Mouse (Mus musculus) limb, embryonic 11.5 days (tissue): ENCODE measurements around the gene Tmub1. TPM values are rescaled to one million over a fixed set of nuclear protein-coding genes. Genes with fewer than 3 reads are reported as not detected.
"Not testable (repeated sequence)": the region's sequence is repeated elsewhere in the genome, so short reads cannot be mapped to it uniquely, and the experiment has no call there.

ENCODE experiments used
- ATAC-seq: fragments of 200-750 bp; cut with Nextera tagmentation; 2 replicates; pipeline ENCODE4 v1.8.0; 2017; ENCODE audit warnings: low read depth; ENCODE audit not compliant: insufficient number of reproducible peaks, low FRiP score, low TSS enrichment
- DNase-seq: peaks from one replicate; pipeline ENCODE4 v3.0.0-alpha.2; 2015; ENCODE audit warnings: low spot score
- H3K27ac ChIP-seq: fragments of 300-500 bp; sonication (generic); replicated peaks from 2 replicates; pipeline ENCODE4 v1.5.1; 2014; ENCODE audit warnings: low read depth, mild to moderate bottlenecking, low read length
- H3K27me3 ChIP-seq: fragments of 300-500 bp; sonication (generic); 2 replicates; pipeline ENCODE4 v1.6.1; 2014; ENCODE audit warnings: mild to moderate bottlenecking, low read length, mixed read lengths; ENCODE audit not compliant: control insufficient read depth, insufficient read depth
- H3K36me3 ChIP-seq: fragments of 300-500 bp; sonication (generic); 2 replicates; pipeline ENCODE4 v1.6.1; 2014; ENCODE audit warnings: mild to moderate bottlenecking, low read length, moderate library complexity, mixed read lengths; ENCODE audit not compliant: control insufficient read depth, insufficient read depth
- H3K4me1 ChIP-seq: fragments of 300-500 bp; sonication (generic); 2 replicates; pipeline ENCODE4 v1.6.1; 2014; ENCODE audit warnings: low read length, mixed read lengths; ENCODE audit not compliant: control insufficient read depth, insufficient read depth
- H3K4me2 ChIP-seq: fragments of 300-500 bp; sonication (generic); 2 replicates; pipeline ENCODE4 v1.6.1; 2014; ENCODE audit warnings: low read depth, mild to moderate bottlenecking, moderate library complexity; ENCODE audit not compliant: severe bottlenecking
- H3K4me3 ChIP-seq: fragments of 300-500 bp; sonication (generic); 2 replicates; pipeline ENCODE4 v1.5.1; 2014; ENCODE audit warnings: low read depth, low read length
- H3K9ac ChIP-seq: fragments of 300-500 bp; sonication (generic); 2 replicates; pipeline ENCODE4 v1.6.1; 2014; ENCODE audit warnings: mild to moderate bottlenecking, low read length
- H3K9me3 ChIP-seq: fragments of 300-500 bp; sonication (generic); 2 replicates; pipeline ENCODE4 v1.6.1; 2016; ENCODE audit warnings: low read length; ENCODE audit not compliant: control insufficient read depth
- WGBS: fragments of 180-500 bp; shearing (Covaris S2); extraction: QIAGEN DNeasy Blood & Tissue Kit; methylation state at CpG from one replicate; pipeline ENCODE4 v1.1.7; 2014; 5-methylcytosine and 5-hydroxymethylcytosine counted together
- polyA plus RNA-seq: library from polyadenylated mRNA; unstranded; fragments of >200 nt; fragmentation: Nextera tagmentation; extraction: Ambion mirVana; gene quantifications from 2 replicates; pipeline ENCODE4 v1.2.1, GENCODE M21; 2014

Gene Tmub1
- polyA plus RNA-seq, 1 experiment from 2014 or later = 25.4 TPM

DNA sequence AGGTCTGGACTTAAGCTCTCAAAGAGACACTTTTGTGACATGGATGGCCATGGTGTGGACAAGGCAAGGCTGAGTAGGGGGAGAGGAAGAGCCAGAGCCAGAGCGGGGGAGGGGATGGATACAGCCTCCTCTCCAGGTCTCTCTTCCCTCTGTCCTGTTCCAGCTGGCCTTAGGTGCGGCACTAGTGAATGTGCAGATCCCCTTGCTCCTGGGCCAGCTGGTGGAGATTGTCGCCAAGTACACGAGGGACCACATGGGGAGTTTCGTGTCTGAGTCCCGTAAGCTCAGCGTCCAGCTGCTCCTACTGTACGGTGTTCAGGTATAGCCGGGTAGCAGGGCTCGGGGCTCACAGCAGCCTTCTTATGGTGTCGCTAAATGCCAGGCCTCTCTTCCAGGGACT lies 47.3 kb downstream of the Tmub1 start:
- Histone ChIP-seq H3K4me2 (no peak overlapping the region), H3K36me3 (peaks cover 2% of the 10 kb centered on the region; the same call in 1 of the 2 replicates), H3K4me1 (no peaks in the 10 kb centered on the region), H3K9ac (no peak overlapping the region), H3K27me3 (no peaks in the 10 kb centered on the region), H3K27ac (no peak overlapping the region), H3K9me3 (no peaks in the 10 kb centered on the region), H3K4me3 (no peak overlapping the region)
- DNase-seq = no peak
- no peak for ATAC-seq
- 84% methylated on average over 11 of the region's 11 CpGs for WGBS

DNA sequence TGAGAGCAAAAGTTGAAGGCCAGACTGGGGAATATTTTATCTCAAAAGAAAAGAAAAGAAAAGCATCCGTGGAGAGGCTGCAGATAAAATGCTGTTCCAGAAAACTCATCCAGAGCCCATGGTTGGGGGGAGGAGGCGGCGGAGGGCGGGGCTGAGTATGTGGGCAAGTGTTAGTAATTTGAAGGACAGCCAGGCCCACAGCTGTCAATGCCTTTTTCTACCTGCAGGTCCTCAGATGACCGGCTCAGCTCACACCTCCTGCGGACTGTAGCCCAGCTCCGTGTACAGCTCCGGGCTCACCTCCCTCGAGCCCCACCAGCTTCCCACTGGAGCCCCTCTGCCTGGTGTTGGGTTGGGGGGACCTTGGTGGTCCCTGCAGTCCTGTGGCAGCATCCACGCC lies 48.0 kb downstream of the Tmub1 start:
- Histone ChIP-seq H3K4me1 (no peaks in the 10 kb centered on the region), H3K9me3 (no peaks in the 10 kb centered on the region), H3K4me3 (no peak overlapping the region), H3K4me2 (no peak overlapping the region), H3K27ac (no peak overlapping the region), H3K36me3 (peaks cover 2% of the 10 kb centered on the region; the same call in 1 of the 2 replicates), H3K27me3 (no peaks in the 10 kb centered on the region), H3K9ac (no peak overlapping the region)
- DNase-seq (no peak), ATAC-seq (no peak)
- 86% methylated on average over 10 of the region's 10 CpGs for WGBS

DNA sequence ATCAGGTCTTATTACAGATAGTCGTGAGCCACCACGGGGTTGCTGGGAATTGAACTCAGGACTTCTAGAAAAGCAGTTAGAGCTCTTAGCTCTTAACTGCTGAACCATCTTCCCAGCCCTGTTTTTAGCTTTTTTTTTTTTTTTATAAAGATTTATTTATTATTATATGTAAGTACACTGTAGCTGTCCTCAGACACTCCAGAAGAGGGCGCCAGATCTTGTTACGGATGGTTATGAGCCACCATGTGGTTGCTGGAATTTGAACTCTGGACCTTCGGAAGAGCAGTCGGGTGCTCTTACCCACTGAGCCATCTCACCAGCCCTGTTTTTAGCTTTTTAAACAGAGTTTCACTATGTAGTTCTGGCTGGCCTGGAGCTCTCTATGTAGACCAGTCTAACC lies 51.4 kb downstream of the Tmub1 start:
- not testable (repeated sequence) for H3K9me3 ChIP-seq, H3K4me2 ChIP-seq, H3K36me3 ChIP-seq, H3K27ac ChIP-seq, ATAC-seq, H3K27me3 ChIP-seq, H3K4me1 ChIP-seq, DNase-seq, H3K4me3 ChIP-seq, H3K9ac ChIP-seq
- 92% methylated on average over 6 of the region's 6 CpGs for WGBS

Other genes with a start within 250 kb of the Tmub1 start
- gene Kcnh2, start 96.2 kb downstream of the Tmub1 start, polyA plus RNA-seq = 6.7 and 7.1 TPM in 2 replicates
- 4.8 and 5.3 TPM in 2 replicates for gene Nos3, start 83.0 kb downstream of the Tmub1 start, polyA plus RNA-seq
- gene Atg9b, start 55.7 kb downstream of the Tmub1 start, polyA plus RNA-seq = 0.35 and 1.2 TPM in 2 replicates
- 37.6 and 40.5 TPM in 2 replicates for gene Abcb8, start 54.2 kb downstream of the Tmub1 start, polyA plus RNA-seq
- 0.33 and 0.40 TPM in 2 replicates for gene Asic3, start 34.5 kb downstream of the Tmub1 start, polyA plus RNA-seq
- gene Cdk5, start 24.3 kb downstream of the Tmub1 start, polyA plus RNA-seq = 48.6 and 49.2 TPM in 2 replicates
- 26.9 and 28.0 TPM in 2 replicates for gene Slc4a2, start 24.0 kb downstream of the Tmub1 start, polyA plus RNA-seq
- gene Fastk, start 2.6 kb downstream of the Tmub1 start, polyA plus RNA-seq = 89.6 and 95.1 TPM in 2 replicates
- 39.9 and 52.1 TPM in 2 replicates for gene Agap3, start 4.3 kb upstream of the Tmub1 start, polyA plus RNA-seq
- 0.04 TPM in 1 of 2 replicates, not detected in the other for gene Gbx1, start 79.3 kb upstream of the Tmub1 start, polyA plus RNA-seq
- gene Asb10, start 93.1 kb upstream of the Tmub1 start, polyA plus RNA-seq = 0.40 and 0.81 TPM in 2 replicates
- gene 4931409K22Rik, start 109.0 kb upstream of the Tmub1 start, polyA plus RNA-seq = not detected in 2 replicates
- gene Abcf2, start 129.6 kb upstream of the Tmub1 start, polyA plus RNA-seq = 149 and 155 TPM in 2 replicates
- 8.1 and 9.0 TPM in 2 replicates for gene Chpf2, start 138.9 kb upstream of the Tmub1 start, polyA plus RNA-seq
- 44.2 and 44.7 TPM in 2 replicates for gene Smarcd3, start 176.6 kb upstream of the Tmub1 start, polyA plus RNA-seq
- gene Nub1, start 237.7 kb upstream of the Tmub1 start, polyA plus RNA-seq = 31.8 and 32.2 TPM in 2 replicates